Mouse (Mus musculus) G1E (cell line): ENCODE measurements at regions not wholly inside any gene's neighbourhood (a gene's known extent, or its start where the extent isn't known, plus 50 kb on each side); places are given as distances from the start of the nearest gene placed in this dataset.

Experiments used
- CTCF ChIP-seq: IDR thresholded peaks from 2 replicates; pipeline ENCODE4 v1.5.1; 2012; ENCODE audit warnings: low read depth, low read length, inconsistent platforms, mixed read lengths
- GATA1 ChIP-seq: IDR thresholded peaks from 2 replicates; pipeline ENCODE4 v1.6.1; 2012; ENCODE audit warnings: borderline replicate concordance, low read length, inconsistent platforms, mixed read lengths
- GATA2 ChIP-seq: IDR thresholded peaks from 2 replicates; pipeline ENCODE4 v1.6.1; 2012; ENCODE audit warnings: low read depth, low read length, inconsistent platforms, borderline replicate concordance
- POLR2AphosphoS5 ChIP-seq: IDR thresholded peaks from 2 replicates; pipeline ENCODE4 v1.6.1; 2012; ENCODE audit warnings: low read depth, low read length, inconsistent platforms; ENCODE audit not compliant: insufficient replicate concordance
- TAL1 ChIP-seq: conservative IDR thresholded peaks from 2 replicates; pipeline ENCODE4 v1.6.1; 2012; ENCODE audit warnings: low read depth, low read length, inconsistent platforms, mixed read lengths

DNA sequence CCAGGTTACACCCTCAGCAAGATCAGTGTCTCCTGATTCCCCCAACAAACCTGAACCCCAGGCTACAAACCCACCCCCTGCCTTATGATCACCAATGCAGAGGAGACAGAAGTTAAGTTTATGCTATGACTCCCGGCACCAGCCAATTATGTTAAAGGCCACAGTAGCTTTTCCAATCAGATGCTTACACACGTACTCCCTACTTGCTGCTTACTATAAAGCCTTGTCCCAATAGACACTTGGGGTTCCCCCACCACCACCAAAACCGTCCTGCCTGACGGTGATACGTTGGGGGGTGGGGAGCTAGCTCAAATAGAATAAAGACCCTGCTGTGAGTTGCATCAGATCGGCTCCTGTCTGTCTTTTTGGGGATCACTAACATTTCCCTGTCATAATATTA lies 70.5 kb upstream of the Nfil3 start:
- no peak for TF ChIP-seq CTCF
- no peak for TF ChIP-seq GATA1
- TF ChIP-seq GATA2, result no peak
- no peak for TF ChIP-seq TAL1
- no peak for TF ChIP-seq POLR2AphosphoS5
